Mouse (Mus musculus) CH12.LX (cell line): Measurements from ENCODE around the gene Atad5. TPM values are rescaled to one million over a fixed set of nuclear protein-coding genes. Genes with fewer than 3 reads are reported as not detected.

Source experiments
- DNase-seq: peaks from one replicate; pipeline ENCODE4 v3.0.0-alpha.2; 2013; ENCODE audit errors: extremely low read depth
- H3K27ac ChIP-seq: 2 replicates; pipeline ENCODE4 v1.5.1; 2012; ENCODE audit warnings: low read depth, mild to moderate bottlenecking, control low read depth, moderate library complexity; ENCODE audit not compliant: insufficient read depth
- H3K27me3 ChIP-seq: replicated peaks from 2 replicates; pipeline ENCODE3; 2012; ENCODE audit warnings: inconsistent platforms
- H3K36me3 ChIP-seq, 2 experiments: replicated peaks in 1 of 2; 2 replicates each; pipeline versions ENCODE3 to v1.6.1; 2012; ENCODE audit warnings: inconsistent platforms in 1 of 2, low read length in 1 of 2, mild to moderate bottlenecking in 1 of 2, mixed read lengths in 1 of 2, moderate library complexity in 1 of 2; ENCODE audit not compliant: control insufficient read depth in 1 of 2, insufficient read depth in 1 of 2
- H3K4me1 ChIP-seq, 2 experiments: 2 replicates each; pipeline ENCODE4 v1.6.1; 2012; ENCODE audit warnings: inconsistent platforms in 1 of 2, moderate library complexity in 1 of 2; ENCODE audit not compliant: insufficient read depth in 2 of 2, control insufficient read depth in 1 of 2
- H3K4me2 ChIP-seq: 2 replicates; pipeline ENCODE4 v1.6.1; 2012; ENCODE audit warnings: low read depth, mild to moderate bottlenecking, control low read depth; ENCODE audit not compliant: poor library complexity, insufficient read depth, severe bottlenecking
- H3K4me3 ChIP-seq, 3 experiments: fragments of 150-350 bp in 1 of 3; sonication (generic) in 1 of 3; replicated peaks in 1 of 3; 2 replicates each; pipeline versions ENCODE3 to v1.5.1; 2011 to 2012; ENCODE audit warnings: low read depth in 2 of 3, low read length in 2 of 3, mild to moderate bottlenecking in 2 of 3, moderate library complexity in 2 of 3, control low read depth in 1 of 3, improper control_type of control experiment in 1 of 3, inconsistent platforms in 1 of 3, mixed read lengths in 1 of 3; ENCODE audit not compliant: poor library complexity in 1 of 3
- H3K79me2 ChIP-seq: replicated peaks from 2 replicates; pipeline ENCODE4 v1.6.1; 2012; ENCODE audit warnings: mild to moderate bottlenecking, moderate library complexity; ENCODE audit not compliant: control insufficient read depth, poor library complexity, insufficient read depth, severe bottlenecking; ENCODE audit errors: extremely low read depth
- H3K9ac ChIP-seq: 2 replicates; pipeline ENCODE4 v1.6.1; 2012; ENCODE audit warnings: low read depth, mild to moderate bottlenecking, control low read depth, moderate library complexity; ENCODE audit not compliant: insufficient read depth
- H3K9me3 ChIP-seq: replicated peaks from 2 replicates; pipeline ENCODE3; 2012; ENCODE audit warnings: low read length, inconsistent platforms, mixed read lengths
- BHLHE40 ChIP-seq: IDR thresholded peaks from 2 replicates; pipeline ENCODE4 v1.6.1; 2011; ENCODE audit warnings: mild to moderate bottlenecking, low read depth, low read length, improper control_type of control experiment
- CHD1 ChIP-seq: IDR thresholded peaks from 2 replicates; pipeline ENCODE4 v1.6.1; 2012; ENCODE audit warnings: low read depth, low read length, improper control_type of control experiment, inconsistent platforms
- CHD2 ChIP-seq: IDR thresholded peaks from 2 replicates; pipeline ENCODE4 v1.6.1; 2011; ENCODE audit warnings: low read length, improper control_type of control experiment
- E2F4 ChIP-seq: IDR thresholded peaks from 2 replicates; pipeline ENCODE4 v1.6.1; 2011; ENCODE audit warnings: low read depth, low read length, improper control_type of control experiment; ENCODE audit not compliant: insufficient replicate concordance
- ELF1 ChIP-seq: IDR thresholded peaks from 2 replicates; pipeline ENCODE4 v1.6.1; 2014; ENCODE audit warnings: low read depth, mild to moderate bottlenecking, inconsistent platforms, low read length, improper control_type of control experiment
- ETS1 ChIP-seq: conservative IDR thresholded peaks from 2 replicates; pipeline ENCODE4 v1.6.1; 2012; ENCODE audit warnings: low read depth, mild to moderate bottlenecking, inconsistent platforms, low read length, improper control_type of control experiment, moderate library complexity
- GABPA ChIP-seq: IDR thresholded peaks from 2 replicates; pipeline ENCODE4 v1.6.1; 2012; ENCODE audit warnings: low read depth, low read length, improper control_type of control experiment, inconsistent platforms; ENCODE audit not compliant: insufficient replicate concordance
- IRF4 ChIP-seq: IDR thresholded peaks from 2 replicates; pipeline ENCODE4 v1.6.1; 2014; ENCODE audit warnings: low read depth, mild to moderate bottlenecking, inconsistent platforms, low read length, improper control_type of control experiment
- JUN ChIP-seq: IDR thresholded peaks from 2 replicates; pipeline ENCODE4 v1.6.1; 2011; ENCODE audit warnings: low read depth, mild to moderate bottlenecking, low read length, improper control_type of control experiment, moderate library complexity; ENCODE audit not compliant: insufficient read depth
- KAT2A ChIP-seq: IDR thresholded peaks from 2 replicates; pipeline ENCODE4 v1.6.1; 2012; ENCODE audit warnings: low read length, improper control_type of control experiment, inconsistent platforms; ENCODE audit not compliant: insufficient replicate concordance
- MAFK ChIP-seq: IDR thresholded peaks from 2 replicates; pipeline ENCODE4 v1.6.1; 2011; ENCODE audit warnings: low read length, improper control_type of control experiment; ENCODE audit not compliant: insufficient replicate concordance
- MAX ChIP-seq: IDR thresholded peaks from 2 replicates; pipeline ENCODE4 v1.6.1; 2011; ENCODE audit warnings: low read length, improper control_type of control experiment
- MAZ ChIP-seq: IDR thresholded peaks from 2 replicates; pipeline ENCODE4 v1.6.1; 2012; ENCODE audit warnings: low read depth, mild to moderate bottlenecking, inconsistent platforms, low read length, improper control_type of control experiment, moderate library complexity
- MEF2A ChIP-seq: IDR thresholded peaks from 2 replicates; pipeline ENCODE4 v1.6.1; 2014; ENCODE audit warnings: low read depth, mild to moderate bottlenecking, inconsistent platforms, low read length, improper control_type of control experiment, borderline replicate concordance
- MYC ChIP-seq: IDR thresholded peaks from 2 replicates; pipeline ENCODE4 v1.6.1; 2011; ENCODE audit warnings: low read depth, mild to moderate bottlenecking, improper control_type of control experiment, low read length
- NELFE ChIP-seq: IDR thresholded peaks from 2 replicates; pipeline ENCODE4 v1.6.1; 2011; ENCODE audit warnings: low read depth, low read length, improper control_type of control experiment
- NRF1 ChIP-seq: IDR thresholded peaks from 2 replicates; pipeline ENCODE4 v1.6.1; 2014; ENCODE audit warnings: low read depth, mild to moderate bottlenecking, inconsistent platforms, low read length, improper control_type of control experiment, moderate library complexity
- PAX5 ChIP-seq: IDR thresholded peaks from 2 replicates; pipeline ENCODE4 v1.6.1; 2012; ENCODE audit warnings: low read length, inconsistent platforms, mixed read lengths
- POLR2A ChIP-seq: IDR thresholded peaks from 2 replicates; pipeline ENCODE4 v1.6.1; 2011; ENCODE audit warnings: low read depth, mild to moderate bottlenecking, improper control_type of control experiment, low read length
- POLR2AphosphoS2 ChIP-seq: IDR thresholded peaks from 2 replicates; pipeline ENCODE4 v1.6.1; 2011; ENCODE audit warnings: low read depth, low read length, improper control_type of control experiment
- RAD21 ChIP-seq: IDR thresholded peaks from 2 replicates; pipeline ENCODE4 v1.6.1; 2011; ENCODE audit warnings: low read depth, mild to moderate bottlenecking, low read length, improper control_type of control experiment, moderate library complexity
- RCOR1 ChIP-seq: conservative IDR thresholded peaks from 2 replicates; pipeline ENCODE4 v1.6.1; 2012; ENCODE audit warnings: low read depth, mild to moderate bottlenecking, inconsistent platforms, low read length, improper control_type of control experiment
- SIN3A ChIP-seq: IDR thresholded peaks from 2 replicates; pipeline ENCODE4 v1.6.1; 2012; ENCODE audit warnings: low read length, improper control_type of control experiment, inconsistent platforms
- SMC3 ChIP-seq: IDR thresholded peaks from 2 replicates; pipeline ENCODE4 v1.6.1; 2011; ENCODE audit warnings: low read depth, low read length, improper control_type of control experiment
- TBP ChIP-seq: conservative IDR thresholded peaks from 2 replicates; pipeline ENCODE4 v1.6.1; 2011; ENCODE audit warnings: low read depth, low read length, improper control_type of control experiment
- TCF12 ChIP-seq: IDR thresholded peaks from 2 replicates; pipeline ENCODE4 v1.6.1; 2014; ENCODE audit warnings: low read depth, mild to moderate bottlenecking, inconsistent platforms, low read length, improper control_type of control experiment
- UBTF ChIP-seq: IDR thresholded peaks from 2 replicates; pipeline ENCODE4 v1.6.1; 2012; ENCODE audit warnings: low read depth, mild to moderate bottlenecking, inconsistent platforms, low read length, improper control_type of control experiment, moderate library complexity
- USF1 ChIP-seq: IDR thresholded peaks from 2 replicates; pipeline ENCODE4 v1.6.1; 2014; ENCODE audit warnings: low read depth, mild to moderate bottlenecking, inconsistent platforms, low read length, improper control_type of control experiment
- ZKSCAN1 ChIP-seq: IDR thresholded peaks from 2 replicates; pipeline ENCODE4 v1.6.1; 2012; ENCODE audit warnings: low read depth, inconsistent platforms, low read length, improper control_type of control experiment, borderline replicate concordance
- ZMIZ1 ChIP-seq: IDR thresholded peaks from 2 replicates; pipeline ENCODE4 v1.6.1; 2012; ENCODE audit warnings: low read depth, mild to moderate bottlenecking, inconsistent platforms, low read length, improper control_type of control experiment
- ZNF384 ChIP-seq: IDR thresholded peaks from 2 replicates; pipeline ENCODE4 v1.6.1; 2012; ENCODE audit warnings: low read depth, low read length, improper control_type of control experiment, inconsistent platforms
- dilution Hi-C: fragments of 300-500 bp; cut with MboI; formaldehyde crosslinking; loops from 2 replicates; pipeline ENCODE4 v1.14.3; 2020; ENCODE audit warnings: low sequenced_read_pairs; ENCODE audit not compliant: extremely low pct_unique_long_range_greater_than_20kb, extremely low pct_ligation_motif_present
- in situ Hi-C: fragments of 300-500 bp; cut with MboI; formaldehyde crosslinking; loops from 3 replicates; pipeline ENCODE4 v1.14.3; 2019; ENCODE audit warnings: low sequenced_read_pairs, low pct_ligation_motif_present, low pct_unique_long_range_greater_than_20kb, mixed read lengths
- polyA plus RNA-seq: library from polyadenylated mRNA; unstranded; fragments of >175 nt; gene quantifications from 2 replicates; pipeline ENCODE4 v1.2.1, GENCODE M21; 2012; ENCODE audit warnings: low read depth; ENCODE audit not compliant: insufficient read length
- total RNA-seq, 2 experiments: library from RNA; depleted of rRNA; stranded (reverse); fragments of 300-350 nt in 1 of 2; fragments of >200 nt in 1 of 2; gene quantifications; 2 replicates each; pipeline ENCODE4 v1.2.3; 2012 to 2014

The Atad5 gene
- total and polyA plus RNA-seq, 3 experiments, result 24.0 to 46.3 (median 35.2) TPM

DNA sequence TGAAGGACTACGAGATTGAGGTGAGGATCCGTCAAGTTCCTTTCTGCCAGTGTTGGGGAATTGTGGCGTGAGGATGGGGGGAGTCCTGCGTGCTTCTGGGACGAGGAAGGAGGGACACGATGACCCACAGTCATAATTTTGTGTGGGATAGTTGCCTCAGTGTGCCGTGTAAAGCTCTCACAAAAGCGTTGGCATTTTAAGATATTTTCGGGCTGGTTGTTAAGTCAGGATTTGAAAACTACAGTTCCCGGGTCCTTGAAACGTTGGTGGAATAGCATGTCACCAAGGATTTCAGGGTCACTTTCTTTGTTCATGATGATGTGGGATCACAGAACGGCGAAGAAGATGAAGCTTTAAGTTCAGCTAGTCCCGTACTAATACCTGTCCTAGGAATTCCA lies 616 bp downstream of the Atad5 start:
- Histone ChIP-seq H3K27ac (peak overlapping the region; percentile 44), H3K36me3 (peaks cover 9 to 22% of the 10 kb centered on the region in 2 experiments), H3K9ac (peak overlapping the region; percentile 89), H3K4me1 (peaks cover 12 to 52% of the 10 kb centered on the region in 2 experiments), H3K4me3 (peak overlapping the region; percentile 73 to 88 (median 75)), H3K27me3 (no peaks in the 10 kb centered on the region), H3K4me2 (peak overlapping the region; percentile 96), H3K9me3 (no peaks in the 10 kb centered on the region), H3K79me2 (peaks cover 50% of the 10 kb centered on the region)
- no peak for DNase-seq
- dilution Hi-C loops, result no loop called here
- TF ChIP-seq PAX5 (no peak), POLR2AphosphoS2 (no peak), CHD1 (no peak), JUN (no peak)
- in situ Hi-C loops, result no loop called here

DNA sequence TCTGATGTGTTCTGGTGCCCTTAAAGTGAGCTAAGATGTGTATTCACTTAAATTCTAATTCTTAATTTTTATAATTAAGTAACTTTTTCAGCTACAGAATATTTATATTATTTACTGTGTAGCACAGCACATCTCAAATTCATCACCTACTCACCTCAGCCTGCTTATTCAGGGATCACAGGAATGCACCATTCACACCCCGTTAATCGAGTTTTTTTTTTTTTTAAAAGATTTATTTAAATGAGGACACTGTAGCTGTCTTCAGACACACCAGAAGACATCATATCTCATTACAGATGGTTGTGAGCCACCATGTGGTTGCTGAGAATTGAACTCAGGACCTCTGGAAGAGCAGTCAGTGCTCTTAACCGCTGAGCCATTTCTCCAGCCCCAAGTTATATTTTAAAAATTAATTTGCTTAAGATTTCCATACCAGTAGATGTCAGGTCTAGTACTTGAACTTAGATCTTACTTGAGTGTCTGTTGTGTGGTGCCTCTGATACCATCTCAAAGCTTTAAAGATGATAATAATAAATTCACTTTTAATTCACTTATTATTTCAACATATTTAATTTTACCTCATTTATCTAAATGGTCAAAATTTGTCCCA lies 1.5 kb downstream of the Atad5 start:
- Histone ChIP-seq H3K36me3 (peaks cover 15 to 30% of the 10 kb centered on the region in 2 experiments), H3K27me3 (no peaks in the 10 kb centered on the region), H3K4me2 (peak overlapping the region; percentile 69; the same call in 1 of the 2 replicates), H3K9me3 (no peaks in the 10 kb centered on the region), H3K79me2 (peaks cover 56% of the 10 kb centered on the region), H3K4me3 (peak overlapping the region; percentile 73 to 88 (median 75)), H3K4me1 (peaks cover 9 to 46% of the 10 kb centered on the region in 2 experiments), H3K27ac (no peak overlapping the region), H3K9ac (peak overlapping the region; percentile 89; the same call in 1 of the 2 replicates)
- in situ Hi-C loops (no loop called here), dilution Hi-C loops (no loop called here)
- DNase-seq, result no peak
- TF ChIP-seq KAT2A, result no peak
- TF ChIP-seq JUN, result no peak
- TF ChIP-seq BHLHE40, result no peak
- no peak for TF ChIP-seq SIN3A
- no peak for TF ChIP-seq MAZ
- no peak for TF ChIP-seq PAX5
- TF ChIP-seq GABPA, result no peak
- TF ChIP-seq POLR2AphosphoS2, result no peak
- no peak for TF ChIP-seq CHD2
- TF ChIP-seq TCF12, result no peak
- no peak for TF ChIP-seq USF1
- TF ChIP-seq ZNF384, result peak; percentile 90
- no peak; the same call in 1 of the 2 replicates for TF ChIP-seq RAD21
- TF ChIP-seq IRF4, result no peak
- TF ChIP-seq ELF1, result no peak
- 0 out of 2 replicates have a peak, but pooled peaks have one; percentile 45 for TF ChIP-seq MYC
- no peak for TF ChIP-seq RCOR1
- TF ChIP-seq E2F4, result no peak
- TF ChIP-seq NELFE, result no peak
- no peak for TF ChIP-seq ZKSCAN1
- no peak for TF ChIP-seq POLR2A
- no peak for TF ChIP-seq NRF1
- no peak for TF ChIP-seq MAFK
- TF ChIP-seq ETS1, result no peak
- peak; percentile 70; the same call in 1 of the 2 replicates for TF ChIP-seq TBP
- TF ChIP-seq SMC3, result no peak
- no peak for TF ChIP-seq UBTF
- TF ChIP-seq MAX, result no peak
- no peak for TF ChIP-seq MEF2A
- TF ChIP-seq ZMIZ1, result no peak
- no peak for TF ChIP-seq CHD1
